Mouse (Mus musculus) ES-Bruce4 (cell line): ENCODE results near the gene Cga. TPM values are rescaled to one million over a fixed set of nuclear protein-coding genes. Genes with fewer than 3 reads are reported as not detected.

Experiments
- H3K27ac ChIP-seq: 2 replicates; pipeline ENCODE4 v1.5.1; 2012; ENCODE audit warnings: low read length, inconsistent platforms; ENCODE audit not compliant: insufficient read depth
- H3K27me3 ChIP-seq: 2 replicates; pipeline ENCODE4 v1.6.1; 2012; ENCODE audit warnings: mild to moderate bottlenecking, low read length, inconsistent platforms; ENCODE audit not compliant: control insufficient read depth, poor library complexity, insufficient read depth, severe bottlenecking
- H3K36me3 ChIP-seq: 2 replicates; pipeline ENCODE4 v1.6.1; 2012; ENCODE audit warnings: inconsistent platforms, mild to moderate bottlenecking, low read length, moderate library complexity; ENCODE audit not compliant: control insufficient read depth, poor library complexity, insufficient read depth, severe bottlenecking
- H3K4me1 ChIP-seq: one replicate; pipeline ENCODE4 v1.8.1; 2011; ENCODE audit warnings: low read length; ENCODE audit not compliant: control insufficient read depth, insufficient read depth
- H3K4me3 ChIP-seq: 2 replicates; pipeline ENCODE4 v1.5.1; 2011; ENCODE audit warnings: low read depth, mild to moderate bottlenecking, low read length
- H3K9ac ChIP-seq: 2 replicates; pipeline ENCODE4 v1.6.1; 2012; ENCODE audit warnings: low read depth, mild to moderate bottlenecking, inconsistent platforms; ENCODE audit not compliant: poor library complexity, severe bottlenecking
- H3K9me3 ChIP-seq: replicated peaks from 2 replicates; pipeline ENCODE4 v1.6.1; 2012; ENCODE audit warnings: mild to moderate bottlenecking, low read length, inconsistent platforms; ENCODE audit not compliant: control insufficient read depth, poor library complexity, insufficient read depth, severe bottlenecking
- CTCF ChIP-seq: IDR thresholded peaks from one replicate; pipeline ENCODE4 v1.8.1; 2011; ENCODE audit warnings: low read depth, low read length
- EP300 ChIP-seq: IDR thresholded peaks from 2 replicates; pipeline ENCODE4 v1.6.1; 2011; ENCODE audit warnings: low read depth, low read length; ENCODE audit not compliant: insufficient read depth
- POLR2A ChIP-seq: IDR thresholded peaks from one replicate; pipeline ENCODE4 v1.8.1; 2011; ENCODE audit warnings: low read length; ENCODE audit not compliant: insufficient read depth
- polyA plus RNA-seq: library from polyadenylated mRNA; stranded (reverse); fragments of >200 nt; gene quantifications from 2 replicates; pipeline ENCODE4 v1.2.4, GENCODE M21; 2011; ENCODE audit warnings: low read depth; ENCODE audit not compliant: missing spikeins, insufficient read depth, insufficient read length

Gene Cga
- polyA plus RNA-seq, 1 experiment: not detected

GRCm38 (mm10) chr4:34906151-34906550 is 12.6 kb downstream of the Cga start:
- Histone ChIP-seq H3K27me3 (no peaks in the 10 kb centered on the region), H3K9ac (no peak overlapping the region), H3K4me3 (no peak overlapping the region), H3K36me3 (no peaks in the 10 kb centered on the region), H3K4me1 (peaks cover 3% of the 10 kb centered on the region), H3K9me3 (no peaks in the 10 kb centered on the region), H3K27ac (peak overlapping the region; percentile 70)
- TF ChIP-seq EP300: peak; percentile 80
- TF ChIP-seq CTCF: no peak

- Histone ChIP-seq H3K4me3 (peak overlapping the region; percentile 12; the same call in 1 of the 2 replicates), H3K4me1 (peaks cover 3% of the 10 kb centered on the region), H3K27ac (peak overlapping the region; percentile 63; the same call in 1 of the 2 replicates), H3K36me3 (no peaks in the 10 kb centered on the region), H3K27me3 (no peaks in the 10 kb centered on the region), H3K9me3 (no peaks in the 10 kb centered on the region), H3K9ac (peak overlapping the region; percentile 11)
- TF ChIP-seq EP300: no peak
- no peak for TF ChIP-seq POLR2A
- TF ChIP-seq CTCF: no peak
Measured at GRCm38 (mm10) chr4:34907026-34907425, 13.4 kb downstream of the Cga start.

- no peaks in the 10 kb centered on the region for H3K36me3 ChIP-seq
- peaks cover 3% of the 10 kb centered on the region for H3K4me1 ChIP-seq
- H3K9me3 ChIP-seq: no peaks in the 10 kb centered on the region
- H3K27me3 ChIP-seq: no peaks in the 10 kb centered on the region
- H3K4me3 ChIP-seq: no peak overlapping the region
- TF ChIP-seq POLR2A (no peak), CTCF (no peak), EP300 (no peak)
- 0 out of 2 replicates have a peak overlapping the region, but pooled peaks have one; percentile 20 for H3K27ac ChIP-seq
- H3K9ac ChIP-seq: no peak overlapping the region
Measured at GRCm38 (mm10) chr4:34908127-34908526, 14.5 kb downstream of the Cga start.

GRCm38 (mm10) chr4:34911401-34911800 is 17.8 kb downstream of the Cga start:
- H3K9me3 ChIP-seq: no peaks in the 10 kb centered on the region
- peak overlapping the region; percentile 91 for H3K27ac ChIP-seq
- 0 out of 2 replicates have a peak overlapping the region, but pooled peaks have one; percentile 8 for H3K9ac ChIP-seq
- no peaks in the 10 kb centered on the region for H3K27me3 ChIP-seq
- TF ChIP-seq EP300 (no peak), CTCF (no peak), POLR2A (no peak)
- H3K36me3 ChIP-seq: no peaks in the 10 kb centered on the region
- peaks cover 2% of the 10 kb centered on the region for H3K4me1 ChIP-seq
- H3K4me3 ChIP-seq: peak overlapping the region; percentile 56

GRCm38 (mm10) chr4:34912171-34912570 is 18.6 kb downstream of the Cga start:
- peaks cover 2% of the 10 kb centered on the region for H3K4me1 ChIP-seq
- TF ChIP-seq POLR2A (no peak), CTCF (no peak), EP300 (0 out of 2 replicates have a peak, but pooled peaks have one; percentile 41)
- H3K27me3 ChIP-seq: no peaks in the 10 kb centered on the region
- no peaks in the 10 kb centered on the region for H3K9me3 ChIP-seq
- no peaks in the 10 kb centered on the region for H3K36me3 ChIP-seq
- H3K27ac ChIP-seq: peak overlapping the region; percentile 91
- H3K9ac ChIP-seq: no peak overlapping the region
- H3K4me3 ChIP-seq: no peak overlapping the region

GRCm38 (mm10) chr4:34917400-34917799 is 23.8 kb downstream of the Cga start:
- Histone ChIP-seq H3K4me1 (no peaks in the 10 kb centered on the region), H3K4me3 (no peak overlapping the region), H3K27me3 (no peaks in the 10 kb centered on the region), H3K9me3 (no peaks in the 10 kb centered on the region), H3K9ac (no peak overlapping the region), H3K27ac (no peak overlapping the region), H3K36me3 (no peaks in the 10 kb centered on the region)
- no peak for TF ChIP-seq POLR2A
- TF ChIP-seq EP300: no peak
- no peak for TF ChIP-seq CTCF
